Mouse (Mus musculus) hindbrain, embryonic 15.5 days (tissue): ENCODE results near the gene Gm5136. TPM values are rescaled to one million over a fixed set of nuclear protein-coding genes. Genes with fewer than 3 reads are reported as not detected.

Experiments used
- ATAC-seq: fragments of 200-750 bp; cut with Nextera tagmentation; 2 replicates; pipeline ENCODE4 v1.8.0; 2017; ENCODE audit warnings: low read depth, moderate number of reproducible peaks, moderate TSS enrichment; ENCODE audit not compliant: low FRiP score
- H3K27ac ChIP-seq: fragments of 300-500 bp; sonication (generic); replicated peaks from 2 replicates; pipeline ENCODE4 v1.5.1; 2015; ENCODE audit warnings: mild to moderate bottlenecking, inconsistent platforms
- H3K27me3 ChIP-seq: fragments of 300-500 bp; sonication (generic); 2 replicates; pipeline ENCODE4 v1.6.1; 2015; ENCODE audit warnings: control low read depth, inconsistent platforms
- H3K36me3 ChIP-seq: fragments of 300-500 bp; sonication (generic); 2 replicates; pipeline ENCODE4 v1.6.1; 2015; ENCODE audit warnings: control low read depth, inconsistent platforms
- H3K4me1 ChIP-seq: fragments of 300-500 bp; sonication (generic); replicated peaks from 2 replicates; pipeline ENCODE4 v1.6.1; 2015; ENCODE audit warnings: control low read depth, inconsistent platforms
- H3K4me2 ChIP-seq: fragments of 300-500 bp; sonication (generic); 2 replicates; pipeline ENCODE4 v1.6.1; 2015; ENCODE audit warnings: moderate library complexity, mild to moderate bottlenecking, inconsistent platforms
- H3K4me3 ChIP-seq: fragments of 300-500 bp; sonication (generic); 2 replicates; pipeline ENCODE4 v1.5.1; 2015; ENCODE audit warnings: mild to moderate bottlenecking, inconsistent platforms
- H3K9ac ChIP-seq: fragments of 300-500 bp; sonication (generic); 2 replicates; pipeline ENCODE4 v1.6.1; 2015; ENCODE audit warnings: inconsistent platforms
- H3K9me3 ChIP-seq: fragments of 300-500 bp; sonication (generic); 2 replicates; pipeline ENCODE4 v1.6.1; 2016; ENCODE audit warnings: control low read depth, inconsistent platforms
- WGBS: fragments of 180-500 bp; shearing (Covaris S2); methylation state at CpG from one replicate; pipeline ENCODE4 v1.1.7; 2015; 5-methylcytosine and 5-hydroxymethylcytosine counted together
- polyA plus RNA-seq: library from polyadenylated mRNA; unstranded; fragments of >200 nt; fragmentation: Nextera tagmentation; extraction: Ambion mirVana; gene quantifications from 2 replicates; pipeline ENCODE4 v1.2.1, GENCODE M21; 2015

Gm5136 gene
- 0.21 and 0.41 TPM in 2 replicates for polyA plus RNA-seq

DNA sequence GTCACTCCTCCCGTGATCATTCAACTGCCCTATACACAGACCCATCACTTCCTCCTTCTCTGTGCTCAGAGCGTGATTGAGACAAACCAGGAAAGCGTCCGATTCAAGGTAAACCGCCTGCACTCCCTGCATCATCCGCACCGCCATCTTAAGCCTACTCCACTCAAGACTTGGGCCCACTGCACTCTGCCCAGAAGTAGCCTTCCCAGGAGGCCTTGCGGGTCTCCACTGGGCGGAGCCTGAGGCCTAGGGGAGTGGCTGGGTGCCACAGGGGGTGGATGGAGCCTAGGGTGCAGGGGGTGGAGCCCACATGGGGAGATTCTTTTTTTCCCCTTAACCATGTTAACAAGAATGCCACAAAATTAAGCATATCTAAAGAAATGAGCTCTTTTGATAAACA is at the start of gene Gm5136:
Gm5136 (minus strand) TSS at position 215 of the 400 bp plus-strand sequence.
- 98% methylated on average over 9 of the region's 9 CpGs for WGBS
- Histone ChIP-seq H3K4me3 (no peak within 1 kb of the TSS), H3K4me1 (no peaks in the 10 kb centered on the region), H3K27ac (no peak within 1 kb of the TSS), H3K36me3 (no peaks in the 10 kb centered on the region), H3K27me3 (no peaks in the 10 kb centered on the region), H3K4me2 (no peak within 1 kb of the TSS), H3K9me3 (no peaks in the 10 kb centered on the region), H3K9ac (no peak within 1 kb of the TSS)
- peak; percentile 48; the same call in 1 of the 2 replicates for ATAC-seq

DNA sequence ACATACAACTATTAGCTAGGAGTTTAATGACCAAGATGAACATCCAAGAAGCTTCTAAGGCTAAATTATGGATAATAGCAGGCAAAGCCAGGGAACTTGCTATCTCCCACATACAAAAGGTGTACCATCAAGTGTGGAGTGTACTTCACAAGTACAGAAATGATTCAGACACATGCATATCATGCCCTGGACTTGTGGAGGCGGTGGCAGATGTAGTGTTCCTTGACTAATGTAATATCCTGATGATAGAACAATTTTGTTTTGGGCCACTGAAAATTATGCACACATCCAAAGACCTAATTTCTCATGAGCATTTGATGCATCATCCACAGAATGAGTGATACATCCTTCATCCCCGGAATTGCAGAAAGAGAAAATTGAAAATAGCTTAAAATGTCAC is 43.8 kb upstream of the Gm5136 start:
- no peaks in the 10 kb centered on the region for H3K9me3 ChIP-seq
- ATAC-seq: no peak
- no peaks in the 10 kb centered on the region for H3K36me3 ChIP-seq
- H3K27ac ChIP-seq: no peak overlapping the region
- no peak overlapping the region for H3K4me2 ChIP-seq
- no peaks in the 10 kb centered on the region for H3K27me3 ChIP-seq
- H3K4me1 ChIP-seq: no peaks in the 10 kb centered on the region
- H3K9ac ChIP-seq: no peak overlapping the region
- no peak overlapping the region for H3K4me3 ChIP-seq
- 91% methylated on average over 2 of the region's 2 CpGs for WGBS

GRCm38 (mm10) chr10:108733982-108734381 is 34.0 kb upstream of the Gm5136 start:
- Histone ChIP-seq H3K9me3 (no peaks in the 10 kb centered on the region), H3K27me3 (no peaks in the 10 kb centered on the region), H3K9ac (no peak overlapping the region), H3K36me3 (no peaks in the 10 kb centered on the region), H3K4me3 (no peak overlapping the region), H3K4me1 (no peaks in the 10 kb centered on the region), H3K4me2 (no peak overlapping the region), H3K27ac (no peak overlapping the region)
- 0 out of 2 replicates have a peak, but pooled peaks have one; percentile 66 for ATAC-seq
- WGBS: 66% methylated on average over 2 of the region's 2 CpGs

GRCm38 (mm10) chr10:108728961-108729360 is 29.0 kb upstream of the Gm5136 start:
- Histone ChIP-seq H3K4me1 (no peaks in the 10 kb centered on the region), H3K36me3 (no peaks in the 10 kb centered on the region), H3K9me3 (no peaks in the 10 kb centered on the region), H3K27me3 (no peaks in the 10 kb centered on the region), H3K9ac (no peak overlapping the region), H3K4me2 (no peak overlapping the region), H3K27ac (no peak overlapping the region), H3K4me3 (no peak overlapping the region)
- WGBS: 61% methylated on average over 8 of the region's 8 CpGs
- ATAC-seq: no peak

- Histone ChIP-seq H3K27ac (no peak overlapping the region), H3K9ac (no peak overlapping the region), H3K4me3 (no peak overlapping the region), H3K4me1 (no peaks in the 10 kb centered on the region), H3K36me3 (no peaks in the 10 kb centered on the region), H3K27me3 (no peaks in the 10 kb centered on the region), H3K9me3 (no peaks in the 10 kb centered on the region), H3K4me2 (no peak overlapping the region)
- no peak for ATAC-seq
- 85% methylated on average over 4 of the region's 4 CpGs for WGBS
Observed at GRCm38 (mm10) chr10:108726391-108726790, 26.4 kb upstream of the Gm5136 start.

- WGBS: 73% methylated on average over 3 of the region's 3 CpGs
- Histone ChIP-seq H3K27ac (no peak overlapping the region), H3K4me2 (no peak overlapping the region), H3K4me1 (no peaks in the 10 kb centered on the region), H3K36me3 (no peaks in the 10 kb centered on the region), H3K27me3 (no peaks in the 10 kb centered on the region), H3K9me3 (no peaks in the 10 kb centered on the region), H3K9ac (no peak overlapping the region), H3K4me3 (no peak overlapping the region)
- ATAC-seq: no peak
Observed at GRCm38 (mm10) chr10:108724878-108725277, 24.9 kb upstream of the Gm5136 start.

GRCm38 (mm10) chr10:108710514-108710913 is 10.6 kb upstream of the Gm5136 start:
- Histone ChIP-seq H3K4me2 (no peak overlapping the region), H3K9me3 (no peaks in the 10 kb centered on the region), H3K9ac (no peak overlapping the region), H3K27me3 (no peaks in the 10 kb centered on the region), H3K36me3 (no peaks in the 10 kb centered on the region), H3K4me3 (no peak overlapping the region), H3K27ac (no peak overlapping the region), H3K4me1 (no peaks in the 10 kb centered on the region)
- no peak for ATAC-seq
- WGBS: 73% methylated on average over 5 of the region's 5 CpGs

GRCm38 (mm10) chr10:108705658-108706057 is 5.7 kb upstream of the Gm5136 start:
- no peak overlapping the region for H3K4me3 ChIP-seq
- ATAC-seq: no peak
- H3K9ac ChIP-seq: no peak overlapping the region
- no peak overlapping the region for H3K27ac ChIP-seq
- WGBS: 94% methylated on average over 3 of the region's 3 CpGs
- no peaks in the 10 kb centered on the region for H3K4me1 ChIP-seq
- no peak overlapping the region for H3K4me2 ChIP-seq
- H3K9me3 ChIP-seq: no peaks in the 10 kb centered on the region
- H3K27me3 ChIP-seq: no peaks in the 10 kb centered on the region
- H3K36me3 ChIP-seq: no peaks in the 10 kb centered on the region

DNA sequence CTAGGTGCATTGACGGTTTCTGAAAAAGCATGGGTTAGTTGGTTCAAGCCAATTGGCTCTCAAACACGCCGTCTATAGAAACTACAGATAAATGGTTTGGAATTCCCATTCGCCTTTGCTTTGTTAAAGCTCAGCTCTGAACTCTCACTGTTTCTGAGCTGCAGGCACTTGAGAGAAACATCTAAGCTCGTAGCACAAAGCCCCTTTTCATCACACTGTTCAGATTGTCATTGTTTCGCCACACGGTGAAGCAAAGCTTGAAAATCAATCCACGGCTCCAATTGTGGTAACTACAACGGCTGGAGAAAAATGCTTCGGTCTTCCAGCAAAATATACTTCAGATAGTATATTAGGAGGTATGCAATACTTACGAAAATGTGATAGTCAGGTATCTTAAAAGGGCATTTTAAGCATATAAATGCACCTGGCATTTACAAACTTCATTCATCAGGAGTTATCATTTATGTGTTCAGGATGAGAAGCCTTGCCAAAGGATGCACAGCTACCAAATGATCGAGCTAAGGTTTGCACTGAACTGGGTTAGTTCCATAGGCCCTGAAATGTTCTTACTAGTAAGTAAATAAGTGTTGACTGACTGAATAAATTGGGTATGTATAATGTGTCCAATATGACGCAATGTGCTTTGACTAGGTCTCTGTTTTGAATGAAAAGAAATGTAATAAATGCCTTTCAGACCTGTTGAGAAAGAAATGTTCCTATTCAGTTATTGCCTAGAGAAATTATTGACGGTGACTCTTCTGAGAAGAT is 1.6 kb upstream of the Gm5136 start:
- H3K9me3 ChIP-seq: no peaks in the 10 kb centered on the region
- H3K36me3 ChIP-seq: no peaks in the 10 kb centered on the region
- 23% methylated on average over 14 of the region's 14 CpGs for whole genome bisulfite sequencing
- ATAC-seq: peak; percentile 27; the same call in 1 of the 2 replicates
- no peak overlapping the region for H3K9ac ChIP-seq
- no peaks in the 10 kb centered on the region for H3K27me3 ChIP-seq
- peak overlapping the region; percentile 30 for H3K4me2 ChIP-seq
- no peak overlapping the region for H3K4me3 ChIP-seq
- H3K4me1 ChIP-seq: no peaks in the 10 kb centered on the region
- H3K27ac ChIP-seq: peak overlapping the region; percentile 66

DNA sequence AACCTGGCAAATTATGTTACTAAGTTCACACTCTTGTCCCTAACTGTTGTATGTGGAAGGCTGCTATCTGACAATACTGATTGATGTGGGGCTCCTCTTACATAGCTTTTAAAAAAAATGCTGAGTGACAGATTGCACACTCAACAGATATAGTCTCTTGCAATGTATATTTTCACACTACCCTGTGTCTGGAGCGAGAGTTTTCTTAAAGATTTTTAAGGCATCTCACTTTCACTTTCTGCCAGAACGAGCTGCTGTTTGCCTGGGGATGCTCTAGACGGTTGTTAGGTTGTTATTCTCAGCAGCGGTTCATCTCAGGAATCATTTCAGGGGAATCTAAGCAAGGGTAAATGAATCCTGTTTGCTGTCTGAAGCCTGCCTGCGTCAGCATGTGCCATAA is 2.9 kb downstream of the Gm5136 start:
- H3K27me3 ChIP-seq: no peaks in the 10 kb centered on the region
- no peak overlapping the region for H3K4me2 ChIP-seq
- no peak overlapping the region for H3K9ac ChIP-seq
- no peaks in the 10 kb centered on the region for H3K9me3 ChIP-seq
- no peak for ATAC-seq
- 0 out of 2 replicates have a peak overlapping the region, but pooled peaks have one; percentile 10 for H3K27ac ChIP-seq
- no peaks in the 10 kb centered on the region for H3K36me3 ChIP-seq
- WGBS: 56% methylated on average over 5 of the region's 5 CpGs
- no peak overlapping the region for H3K4me3 ChIP-seq
- H3K4me1 ChIP-seq: no peaks in the 10 kb centered on the region

DNA sequence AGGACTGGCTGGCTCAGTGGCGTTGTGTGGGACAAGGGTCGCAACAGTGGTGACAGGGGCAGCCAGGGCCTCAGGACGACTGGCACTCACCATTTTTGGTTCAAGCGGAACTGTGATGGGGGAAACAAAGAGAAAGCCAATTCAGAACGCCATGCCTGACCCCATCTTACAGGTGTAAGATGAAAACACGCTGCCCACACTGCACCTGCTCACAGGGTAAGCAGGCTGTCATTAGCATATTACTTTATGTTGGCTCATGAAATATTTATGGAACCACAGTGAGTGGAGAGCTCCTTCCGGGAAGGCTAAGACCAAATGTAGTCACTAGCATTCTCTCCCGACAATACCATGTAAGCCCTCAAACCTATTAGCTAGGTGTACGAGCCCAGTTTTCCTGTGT is 9.0 kb downstream of the Gm5136 start:
- no peaks in the 10 kb centered on the region for H3K9me3 ChIP-seq
- no peaks in the 10 kb centered on the region for H3K27me3 ChIP-seq
- H3K9ac ChIP-seq: no peak overlapping the region
- H3K4me3 ChIP-seq: no peak overlapping the region
- H3K27ac ChIP-seq: no peak overlapping the region
- H3K36me3 ChIP-seq: no peaks in the 10 kb centered on the region
- no peak for ATAC-seq
- H3K4me1 ChIP-seq: no peaks in the 10 kb centered on the region
- no peak overlapping the region for H3K4me2 ChIP-seq
- 39% methylated on average over 9 of the region's 9 CpGs for WGBS

GRCm38 (mm10) chr10:108686696-108687095 is 13.3 kb downstream of the Gm5136 start:
- 67% methylated on average over 4 of the region's 4 CpGs for WGBS
- Histone ChIP-seq H3K4me2 (no peak overlapping the region), H3K9ac (no peak overlapping the region), H3K27me3 (no peaks in the 10 kb centered on the region), H3K4me3 (no peak overlapping the region), H3K9me3 (no peaks in the 10 kb centered on the region), H3K36me3 (no peaks in the 10 kb centered on the region), H3K4me1 (no peaks in the 10 kb centered on the region), H3K27ac (no peak overlapping the region)
- ATAC-seq: no peak
